Mouse (Mus musculus) common myeloid progenitor, adult 5-6 weeks (primary cell): ENCODE measurements around the gene Socs5. TPM values are rescaled to one million over a fixed set of nuclear protein-coding genes. Genes with fewer than 3 reads are reported as not detected.
A peak's percentile ranks its signal among the peaks of the same experiment; 100 is the strongest.

Experiments
- ATAC-seq: replicated peaks from 2 replicates; pipeline ENCODE4 v1.8.0; 2016; ENCODE audit warnings: low read depth, mild to moderate bottlenecking, moderate TSS enrichment, inconsistent platforms; ENCODE audit not compliant: poor library complexity, severe bottlenecking
- total RNA-seq: library from RNA; stranded (forward); fragments of 200-1000, 187-1606 nt; gene quantifications from 2 replicates; pipeline ENCODE4 v1.2.3, GENCODE M21; 2017

The Socs5 gene
- total RNA-seq, 1 experiment from 2014 or later: 7.2 TPM

GRCm38 (mm10) chr17:87106691-87107523 is 572 bp upstream of the Socs5 start:
- peak; percentile 93 for ATAC-seq

- ATAC-seq: no peak
Measured at GRCm38 (mm10) chr17:87108507-87109292, 1.2 kb downstream of the Socs5 start.

GRCm38 (mm10) chr17:87109504-87109903 is 2.0 kb downstream of the Socs5 start:
- ATAC-seq: no peak

GRCm38 (mm10) chr17:87112852-87113592 is 5.5 kb downstream of the Socs5 start:
- ATAC-seq: no peak

- no peak for ATAC-seq
Measured at GRCm38 (mm10) chr17:87115615-87116014, 8.1 kb downstream of the Socs5 start.

GRCm38 (mm10) chr17:87118966-87119526 is 11.6 kb downstream of the Socs5 start:
- ATAC-seq: peak; percentile 56

GRCm38 (mm10) chr17:87125344-87125743 is 17.9 kb downstream of the Socs5 start:
- ATAC-seq: no peak

- no peak for ATAC-seq
Measured at GRCm38 (mm10) chr17:87132258-87132657, 24.8 kb downstream of the Socs5 start.

- ATAC-seq: no peak
Measured at GRCm38 (mm10) chr17:87133823-87134222, 26.3 kb downstream of the Socs5 start.

GRCm38 (mm10) chr17:87134631-87135030 is 27.2 kb downstream of the Socs5 start:
- ATAC-seq: no peak

GRCm38 (mm10) chr17:87135741-87136140 is 28.3 kb downstream of the Socs5 start:
- no peak for ATAC-seq

- no peak for ATAC-seq
Measured at GRCm38 (mm10) chr17:87141188-87141935, 33.9 kb downstream of the Socs5 start.

GRCm38 (mm10) chr17:87142271-87142670 is 34.8 kb downstream of the Socs5 start:
- 0 out of 2 replicates have a peak, but pooled peaks have one; percentile 37 for ATAC-seq

- peak; percentile 68 for ATAC-seq
Measured at GRCm38 (mm10) chr17:87143186-87143585, 35.7 kb downstream of the Socs5 start.

- ATAC-seq: no peak
Measured at GRCm38 (mm10) chr17:87146415-87147021, 39.0 kb downstream of the Socs5 start.

- ATAC-seq: peak; percentile 61; the same call in 1 of the 2 replicates
Measured at GRCm38 (mm10) chr17:87149762-87150161, 42.3 kb downstream of the Socs5 start.

- peak; percentile 79 for ATAC-seq
Measured at GRCm38 (mm10) chr17:87152984-87153383, 45.5 kb downstream of the Socs5 start.

GRCm38 (mm10) chr17:87155664-87156063 is 48.2 kb downstream of the Socs5 start:
- no peak for ATAC-seq

GRCm38 (mm10) chr17:87157739-87158138 is 50.3 kb downstream of the Socs5 start:
- no peak for ATAC-seq
